Mouse (Mus musculus) spleen, adult 2 months (tissue): ENCODE measurements at regions not wholly inside any gene's neighbourhood (a gene's known extent, or its start where the extent isn't known, plus 50 kb on each side); places are given as distances from the start of the nearest gene placed in this dataset.

Experiments used
- DNase-seq, 2 experiments: peaks; one replicate each; pipeline versions ENCODE4 v3.0.0 to v3.0.0-alpha.2; 2012 to 2021; ENCODE audit warnings: low spot score in 2 of 2, low read depth in 1 of 2
- H3K27ac ChIP-seq: fragments of 200-500 bp; 2 replicates; pipeline ENCODE4 v1.5.1; 2012; ENCODE audit warnings: low read length, inconsistent platforms; ENCODE audit not compliant: insufficient read depth
- H3K27me3 ChIP-seq: fragments of 200-500 bp; 2 replicates; pipeline ENCODE4 v1.6.1; 2012; ENCODE audit warnings: mild to moderate bottlenecking, moderate library complexity, low read length, inconsistent platforms; ENCODE audit not compliant: control insufficient read depth, insufficient read depth
- H3K36me3 ChIP-seq: fragments of 200-500 bp; 2 replicates; pipeline ENCODE4 v1.6.1; 2012; ENCODE audit warnings: mild to moderate bottlenecking, low read length, inconsistent platforms; ENCODE audit not compliant: control insufficient read depth, insufficient read depth
- H3K4me1 ChIP-seq: fragments of 200-500 bp; 2 replicates; pipeline ENCODE4 v1.6.1; 2011; ENCODE audit warnings: inconsistent platforms; ENCODE audit not compliant: control insufficient read depth, insufficient read depth, insufficient read length
- H3K4me3 ChIP-seq: fragments of 200-500 bp; 2 replicates; pipeline ENCODE4 v1.5.1; 2011; ENCODE audit warnings: mild to moderate bottlenecking, inconsistent platforms; ENCODE audit not compliant: insufficient read depth, insufficient read length; ENCODE audit errors: extremely low read depth
- CTCF ChIP-seq: fragments of 200-500 bp; IDR thresholded peaks from 2 replicates; pipeline ENCODE4 v1.5.1; 2011; ENCODE audit warnings: mild to moderate bottlenecking, inconsistent platforms; ENCODE audit not compliant: insufficient read depth, insufficient read length, insufficient replicate concordance; ENCODE audit errors: extremely low read depth
- POLR2A ChIP-seq: fragments of 200-500 bp; IDR thresholded peaks from 2 replicates; pipeline ENCODE4 v1.6.1; 2011; ENCODE audit warnings: low read depth, low read length, inconsistent platforms
- WGBS: fragments of 180-500 bp; shearing (Covaris S2); methylation state at CpG from one replicate; pipeline ENCODE4 v1.1.7; 2018; 5-methylcytosine and 5-hydroxymethylcytosine counted together

DNA sequence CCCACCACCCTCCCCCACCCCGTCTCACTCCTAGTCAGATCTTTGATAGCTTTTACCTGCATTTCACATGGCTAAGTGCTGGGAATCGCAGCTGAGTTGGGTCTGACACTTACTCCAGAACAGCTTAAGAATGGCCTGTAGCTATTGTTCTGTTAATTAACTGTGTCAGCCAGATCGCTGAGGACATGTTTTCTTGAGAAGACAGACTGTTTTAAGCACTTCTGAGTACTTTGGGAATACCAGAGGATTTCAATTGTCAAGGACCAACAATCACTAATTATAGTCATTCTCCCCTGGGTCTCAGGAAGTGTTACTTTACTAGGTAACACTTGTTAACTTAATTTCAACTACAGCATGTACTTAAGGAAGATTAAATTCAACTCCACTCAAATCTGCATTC lies 112.8 kb upstream of the Rgma start:
- DNase-seq: no peak
- Histone ChIP-seq H3K4me3 (no peak overlapping the region), H3K4me1 (no peaks in the 10 kb centered on the region), H3K36me3 (no peaks in the 10 kb centered on the region), H3K27me3 (no peaks in the 10 kb centered on the region), H3K27ac (no peak overlapping the region)
- TF ChIP-seq CTCF (no peak), POLR2A (no peak)
- 44% methylated on average over 3 of the region's 3 CpGs for WGBS

DNA sequence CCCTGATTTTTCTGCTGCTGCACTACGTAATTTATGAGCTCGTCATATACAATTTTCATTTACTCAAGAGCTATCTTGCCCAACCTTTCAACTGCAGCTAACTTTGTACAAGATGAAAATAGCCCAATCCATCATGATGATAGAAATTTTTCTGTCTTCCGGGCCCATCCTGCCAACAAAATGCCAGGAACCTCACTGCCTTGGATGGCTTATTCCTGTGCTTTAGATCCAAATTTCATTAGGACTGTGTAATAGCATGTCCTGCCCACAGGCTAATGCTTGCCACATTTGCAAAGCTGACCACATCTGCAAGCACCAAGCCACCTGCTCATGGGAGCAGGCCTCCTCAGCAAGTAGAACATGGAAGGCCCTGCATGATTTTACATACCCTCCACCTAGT lies 105.7 kb upstream of the Rgma start:
- WGBS: 89% methylated on average over 3 of the region's 3 CpGs
- no peaks in the 10 kb centered on the region for H3K27me3 ChIP-seq
- DNase-seq: no peak

DNA sequence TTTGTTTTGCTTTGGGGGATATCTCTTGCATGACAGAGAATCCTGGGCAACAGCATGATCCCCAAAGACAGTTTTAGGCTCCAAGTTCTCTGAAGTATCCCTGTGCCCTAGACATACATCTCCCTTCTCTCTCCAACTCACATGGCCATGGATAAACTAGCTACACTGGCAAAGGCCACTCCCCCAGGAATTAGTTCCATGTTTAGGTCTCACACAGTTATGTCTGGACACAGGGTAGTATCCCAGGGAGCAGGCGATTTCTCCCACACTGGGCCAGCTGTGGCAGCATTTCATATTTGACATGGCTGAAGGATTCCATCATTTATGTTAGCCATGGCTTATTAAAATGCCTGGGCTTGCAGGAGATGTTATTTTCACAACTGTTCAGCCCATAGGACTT lies 102.5 kb upstream of the Rgma start:
- Histone ChIP-seq H3K36me3 (no peaks in the 10 kb centered on the region), H3K4me1 (no peaks in the 10 kb centered on the region), H3K27ac (no peak overlapping the region), H3K4me3 (no peak overlapping the region), H3K27me3 (no peaks in the 10 kb centered on the region)
- TF ChIP-seq POLR2A (no peak), CTCF (no peak)
- 84% methylated on average over 1 of the region's 1 CpGs for whole genome bisulfite sequencing
- DNase-seq: no peak

More for the DNA sequence above, 105.7 kb upstream of the Rgma start:
- no peaks in the 10 kb centered on the region for H3K4me1 ChIP-seq
- no peak for TF ChIP-seq POLR2A
- no peak for TF ChIP-seq CTCF
- no peak overlapping the region for H3K27ac ChIP-seq
- H3K4me3 ChIP-seq: no peak overlapping the region
- H3K36me3 ChIP-seq: no peaks in the 10 kb centered on the region

DNA sequence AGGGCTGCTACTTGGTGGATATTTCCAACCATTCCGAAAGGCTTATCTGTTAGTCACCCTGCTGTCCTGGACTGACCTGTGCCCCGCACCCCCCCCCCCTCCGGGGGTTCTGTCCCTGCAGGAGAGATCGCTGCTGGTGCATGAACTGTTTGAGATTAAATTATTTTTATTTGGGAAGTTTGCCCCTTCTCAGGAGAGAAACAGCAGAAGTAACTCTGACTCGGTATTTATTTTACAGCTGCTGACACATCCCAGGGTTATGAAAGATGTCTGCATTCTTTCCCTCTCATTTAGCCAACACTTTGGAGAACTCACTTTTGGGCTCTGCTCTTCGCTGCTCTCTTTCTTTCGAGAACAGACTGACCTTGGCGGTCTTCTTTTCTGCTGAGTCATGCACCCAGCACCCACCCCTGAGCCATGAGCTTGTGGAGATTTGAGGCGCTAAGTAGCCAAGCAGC lies 99.5 kb upstream of the Rgma start:
- WGBS: 87% methylated on average over 9 of the region's 9 CpGs
- Histone ChIP-seq H3K4me1 (no peaks in the 10 kb centered on the region), H3K27me3 (no peaks in the 10 kb centered on the region), H3K4me3 (no peak overlapping the region), H3K27ac (no peak overlapping the region), H3K36me3 (no peaks in the 10 kb centered on the region)
- TF ChIP-seq POLR2A (no peak), CTCF (no peak)
- DNase-seq: no peak

DNA sequence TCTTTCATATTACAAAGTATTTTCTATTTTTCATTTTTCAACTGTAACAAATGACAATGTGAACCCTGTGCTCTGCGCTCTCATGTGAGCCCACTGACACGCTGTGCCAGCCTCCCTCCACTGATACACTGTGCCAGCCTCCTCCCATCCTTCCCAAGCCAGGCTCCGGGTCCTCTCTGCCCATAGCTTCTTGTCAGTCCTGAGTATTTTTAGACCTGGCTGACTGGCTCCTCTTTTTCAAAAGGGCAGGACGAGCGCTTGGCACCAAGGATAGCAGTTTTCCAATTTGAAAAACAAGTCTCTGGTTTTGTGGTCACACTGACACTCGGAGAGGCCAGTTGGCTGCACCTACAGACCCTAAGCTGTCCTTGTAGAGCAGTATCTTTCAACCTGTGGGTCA lies 96.7 kb upstream of the Rgma start:
- no peaks in the 10 kb centered on the region for H3K4me1 ChIP-seq
- no peaks in the 10 kb centered on the region for H3K36me3 ChIP-seq
- H3K4me3 ChIP-seq: no peak overlapping the region
- H3K27me3 ChIP-seq: no peaks in the 10 kb centered on the region
- no peak overlapping the region for H3K27ac ChIP-seq
- no peak for DNase-seq
- 86% methylated on average over 6 of the region's 6 CpGs for WGBS
- TF ChIP-seq POLR2A (no peak), CTCF (no peak)

DNA sequence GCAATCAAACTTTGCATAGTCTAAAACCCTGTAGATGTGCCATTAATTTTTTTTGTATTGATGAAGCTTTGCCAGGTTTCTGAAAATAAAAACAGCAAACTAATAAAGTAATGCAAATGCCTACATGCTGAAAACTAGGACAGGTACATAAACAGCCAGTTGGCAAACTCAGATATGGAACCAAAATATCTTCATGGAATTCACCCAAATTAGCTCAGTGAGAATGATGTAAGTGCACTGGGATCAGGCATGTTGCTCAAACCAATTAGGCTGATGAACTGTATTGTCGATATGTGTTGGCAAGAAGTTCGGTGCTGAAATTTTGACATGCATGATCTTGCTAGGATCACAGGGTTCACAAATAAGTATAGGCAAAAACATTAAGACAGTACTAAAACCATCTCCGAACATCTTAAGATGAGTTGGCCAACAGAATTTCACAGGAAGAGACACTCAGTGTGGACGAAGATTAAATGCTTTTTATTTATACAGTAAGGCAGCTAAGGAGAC lies 95.3 kb upstream of the Rgma start:
- Histone ChIP-seq H3K4me1 (no peaks in the 10 kb centered on the region), H3K27ac (no peak overlapping the region), H3K4me3 (no peak overlapping the region), H3K36me3 (no peaks in the 10 kb centered on the region), H3K27me3 (no peaks in the 10 kb centered on the region)
- TF ChIP-seq CTCF (no peak), POLR2A (no peak)
- DNase-seq: no peak
- WGBS: 87% methylated on average over 4 of the region's 4 CpGs

DNA sequence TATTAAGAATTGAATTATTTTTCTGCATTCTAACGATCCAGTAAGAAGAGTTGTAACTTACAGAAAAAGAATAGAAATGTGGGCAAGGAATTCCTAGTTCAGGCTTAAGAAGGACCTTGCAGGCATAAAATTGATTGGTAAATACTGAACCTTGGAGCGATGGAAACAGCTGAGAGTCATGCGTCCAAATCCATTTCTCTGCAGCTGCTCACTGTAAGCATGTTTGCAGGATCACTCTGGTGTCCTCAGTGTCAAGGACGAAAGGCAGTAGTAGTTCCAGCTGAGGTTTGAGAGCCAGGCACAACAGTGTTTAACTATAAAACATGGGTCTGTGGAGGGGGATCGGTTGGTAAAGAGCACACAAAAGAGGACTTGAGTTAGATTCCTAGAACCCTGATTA lies 89.1 kb upstream of the Rgma start:
- 91% methylated on average over 5 of the region's 5 CpGs for WGBS
- Histone ChIP-seq H3K4me1 (no peaks in the 10 kb centered on the region), H3K4me3 (no peak overlapping the region), H3K36me3 (no peaks in the 10 kb centered on the region), H3K27ac (no peak overlapping the region), H3K27me3 (no peaks in the 10 kb centered on the region)
- no peak for DNase-seq
- TF ChIP-seq CTCF (no peak), POLR2A (no peak)
